Mouse (Mus musculus) heart, postnatal 0 days (tissue): Measurements from ENCODE around the gene Kif19a.

Experiments used
- CTCF ChIP-seq: IDR thresholded peaks from 2 replicates; pipeline ENCODE4 v1.5.1; 2016; ENCODE audit warnings: antibody characterized with exemption, control low read depth, low read depth
- EP300 ChIP-seq: IDR thresholded peaks from 2 replicates; pipeline ENCODE4 v1.6.1; 2016; ENCODE audit warnings: antibody characterized with exemption, low read depth

- TF ChIP-seq CTCF (no peak), EP300 (no peak)
These were observed 64.6 kb downstream of the Kif19a start for GRCm38 (mm10) chr11:114829499-114830432.
